Mouse (Mus musculus): ENCODE results near the gene Gm21739. TPM values are rescaled to one million over a fixed set of nuclear protein-coding genes. Genes with fewer than 3 reads are reported as not detected.
"Not testable (repeated sequence)": the region's sequence is repeated elsewhere in the genome, so short reads cannot be mapped to it uniquely, and the experiment has no call there.

Gm21739 gene
- total RNA-seq (2021) = not detected in 2 replicates
- long read RNA-seq = 0 reads

- DNase-seq = not testable (repeated sequence)
These were observed at the start of gene Gm21739 for GRCm38 (mm10) chrY:44264344-44264743. Gene Gm21739 (minus strand): TSS chrY:44264444.

All from adrenal gland, postnatal 25 days (tissue).